In genomic region chr6:137272513-137272912, GRCm38 (mm10) we compare ENCODE assay signal across 22 mouse cellular contexts. TPM values are rescaled to one million over a fixed set of nuclear protein-coding genes. Genes with fewer than 3 reads are reported as not detected.
DNase-seq lines count a peak whose midpoint lies in the region; ATAC-seq and TF ChIP-seq lines count a peak whose summit lies in the region.
"Had no signal": no experiment of that assay in that cellular context is flagged by ENCODE, and none has a peak within 500 bp of the region (broad histone marks: within the 10 kb centered on the region; RNA-seq: fewer than 3 reads in every experiment).

No protein-coding gene starts in this region.

- no peaks in the 10 kb centered on the region for H3K36me3 ChIP-seq in hindbrain, embryonic 11.5 days (ENCODE audit: control insufficient read depth, insufficient read depth, low read length)
- no peaks in the 10 kb centered on the region for H3K36me3 ChIP-seq in hindbrain, embryonic 16.5 days (ENCODE audit: control insufficient read depth, insufficient read depth, low read length)
- no peaks in the 10 kb centered on the region for H3K36me3 ChIP-seq in midbrain, embryonic 11.5 days (ENCODE audit: control insufficient read depth, insufficient read depth, low read length)
- H3K36me3 ChIP-seq in midbrain, embryonic 13.5 days: no peaks in the 10 kb centered on the region
- no peaks in the 10 kb centered on the region for H3K36me3 ChIP-seq in forebrain, postnatal 0 days (ENCODE audit: insufficient read depth)
- H3K36me3 ChIP-seq: heart, embryonic 15.5 days; midbrain, embryonic 12.5 days; neural tube, embryonic 12.5 days had no signal

- no peaks in the 10 kb centered on the region for H3K27me3 ChIP-seq in hindbrain, embryonic 11.5 days (ENCODE audit: control insufficient read depth, insufficient read depth, low read length)
- no peaks in the 10 kb centered on the region for H3K27me3 ChIP-seq in hindbrain, embryonic 16.5 days (replicated peaks; ENCODE audit: control insufficient read depth, insufficient read depth, low read length)
- no peaks in the 10 kb centered on the region for H3K27me3 ChIP-seq in midbrain, embryonic 11.5 days (ENCODE audit: control insufficient read depth, insufficient read depth, low read length)
- H3K27me3 ChIP-seq in midbrain, embryonic 13.5 days: no peaks in the 10 kb centered on the region
- no peaks in the 10 kb centered on the region for H3K27me3 ChIP-seq in forebrain, postnatal 0 days (ENCODE audit: insufficient read depth, low read length)
- H3K27me3 ChIP-seq: heart, embryonic 15.5 days; midbrain, embryonic 12.5 days; neural tube, embryonic 12.5 days had no signal

- H3K4me2 ChIP-seq in hindbrain, embryonic 11.5 days (replicated peaks; ENCODE audit: low read depth, low read length): no peak overlapping the region
- H3K4me2 ChIP-seq in hindbrain, embryonic 16.5 days (ENCODE audit: low read length): no peak overlapping the region
- no peak overlapping the region for H3K4me2 ChIP-seq in midbrain, embryonic 11.5 days
- H3K4me2 ChIP-seq in midbrain, embryonic 13.5 days (replicated peaks): no peak overlapping the region
- no peak overlapping the region for H3K4me2 ChIP-seq in forebrain, postnatal 0 days (ENCODE audit: low read depth)
- H3K4me2 ChIP-seq: heart, embryonic 15.5 days; midbrain, embryonic 12.5 days; neural tube, embryonic 12.5 days had no signal

- H3K4me3 ChIP-seq in hindbrain, embryonic 11.5 days (ENCODE audit: low read depth, low read length): no peak overlapping the region
- H3K4me3 ChIP-seq in hindbrain, embryonic 16.5 days (ENCODE audit: low read length): no peak overlapping the region
- no peak overlapping the region for H3K4me3 ChIP-seq in midbrain, embryonic 11.5 days (ENCODE audit: low read depth, low read length)
- no peak overlapping the region for H3K4me3 ChIP-seq in midbrain, embryonic 13.5 days (replicated peaks)
- no peak overlapping the region for H3K4me3 ChIP-seq in forebrain, postnatal 0 days (ENCODE audit: low read depth, low read length)
- H3K4me3 ChIP-seq: heart, embryonic 15.5 days; midbrain, embryonic 12.5 days; neural tube, embryonic 12.5 days had no signal

- no peaks in the 10 kb centered on the region for H3K9me3 ChIP-seq in hindbrain, embryonic 11.5 days (ENCODE audit: control insufficient read depth, low read length)
- no peaks in the 10 kb centered on the region for H3K9me3 ChIP-seq in hindbrain, embryonic 16.5 days (ENCODE audit: control insufficient read depth, low read length)
- H3K9me3 ChIP-seq in midbrain, embryonic 11.5 days (ENCODE audit: control insufficient read depth, low read length): no peaks in the 10 kb centered on the region; the same call in 1 of the 2 replicates
- H3K9me3 ChIP-seq in midbrain, embryonic 13.5 days: no peaks in the 10 kb centered on the region
- no peaks in the 10 kb centered on the region for H3K9me3 ChIP-seq in forebrain, postnatal 0 days (ENCODE audit: low read length)
- H3K9me3 ChIP-seq: heart, embryonic 15.5 days; midbrain, embryonic 12.5 days; neural tube, embryonic 12.5 days had no signal

- 53% methylated on average over 8 of the region's 8 CpGs for WGBS in hindbrain, embryonic 11.5 days
- WGBS in hindbrain, embryonic 16.5 days: 52% methylated on average over 8 of the region's 8 CpGs
- WGBS in midbrain, embryonic 11.5 days: 63% methylated on average over 8 of the region's 8 CpGs
- WGBS in midbrain, embryonic 13.5 days: 39% methylated on average over 8 of the region's 8 CpGs
- 27% methylated on average over 8 of the region's 8 CpGs for WGBS in forebrain, postnatal 0 days

- H3K9ac ChIP-seq in hindbrain, embryonic 11.5 days (ENCODE audit: low read depth, low read length): no peak overlapping the region
- H3K9ac ChIP-seq in hindbrain, embryonic 16.5 days (ENCODE audit: low read depth, low read length): no peak overlapping the region
- no peak overlapping the region for H3K9ac ChIP-seq in midbrain, embryonic 11.5 days (ENCODE audit: low read length)
- H3K9ac ChIP-seq in midbrain, embryonic 13.5 days (replicated peaks): no peak overlapping the region
- no peak overlapping the region for H3K9ac ChIP-seq in forebrain, postnatal 0 days
- H3K9ac ChIP-seq: heart, embryonic 15.5 days; midbrain, embryonic 12.5 days; neural tube, embryonic 12.5 days had no signal

- no peaks in the 10 kb centered on the region; the same call in 1 of the 2 replicates for H3K4me1 ChIP-seq in hindbrain, embryonic 11.5 days (replicated peaks; ENCODE audit: control insufficient read depth, insufficient read depth, low read length)
- peaks cover 2% of the 10 kb centered on the region; the same call in 1 of the 2 replicates for H3K4me1 ChIP-seq in hindbrain, embryonic 16.5 days (ENCODE audit: control insufficient read depth, insufficient read depth, low read depth, low read length)
- peaks cover 5% of the 10 kb centered on the region for H3K4me1 ChIP-seq in midbrain, embryonic 11.5 days (ENCODE audit: control insufficient read depth, insufficient read depth, low read length)
- H3K4me1 ChIP-seq in midbrain, embryonic 13.5 days (replicated peaks): peaks cover 37% of the 10 kb centered on the region
- peaks cover 9% of the 10 kb centered on the region; the same call in 1 of the 2 replicates for H3K4me1 ChIP-seq in forebrain, postnatal 0 days (ENCODE audit: insufficient read depth)
- H3K4me1 ChIP-seq: heart, embryonic 15.5 days; neural tube, embryonic 12.5 days had no signal

- TF ChIP-seq CTCF in forebrain, postnatal 0 days (IDR thresholded peaks at IDR 0.05; ENCODE audit: low read depth): no peak

- DNase-seq in hindbrain, embryonic 11.5 days (ENCODE audit: low spot score): no peak
- DNase-seq in midbrain, embryonic 11.5 days (ENCODE audit: low spot score, missing footprints): peak; percentile 85
- peak; percentile 79 for DNase-seq in forebrain, postnatal 0 days
- DNase-seq in heart, adult 18-20 months: no peak
- DNase-seq in kidney, adult 11 months: no peak
- DNase-seq: adrenal gland, postnatal 36 days; cerebellum, adult 18-20 months; cerebellum, postnatal 14 days; gastrocnemius, postnatal 36 days; heart, postnatal 36 days; kidney, adult 18-20 months; kidney, postnatal 4 days; lung, adult 18-20 months; lung, postnatal 10 days; right cerebral cortex, postnatal 14 days had no signal

- H3K27ac ChIP-seq in hindbrain, embryonic 11.5 days (ENCODE audit: low read depth, low read length): no peak overlapping the region
- no peak overlapping the region for H3K27ac ChIP-seq in hindbrain, embryonic 16.5 days (ENCODE audit: low read depth, low read length)
- no peak overlapping the region for H3K27ac ChIP-seq in midbrain, embryonic 11.5 days (ENCODE audit: low read depth, low read length)
- no peak overlapping the region for H3K27ac ChIP-seq in midbrain, embryonic 13.5 days
- H3K27ac ChIP-seq in forebrain, postnatal 0 days (ENCODE audit: low read depth, low read length): peak overlapping the region; percentile 57; the same call in 1 of the 2 replicates
- H3K27ac ChIP-seq: heart, embryonic 15.5 days; midbrain, embryonic 12.5 days; neural tube, embryonic 12.5 days; stomach, postnatal 0 days had no signal

- ATAC-seq in hindbrain, embryonic 11.5 days (ENCODE audit: low FRiP score): peak; percentile 58; the same call in 1 of the 2 replicates
- ATAC-seq in hindbrain, embryonic 16.5 days: no peak
- peak; percentile 63 for ATAC-seq in midbrain, embryonic 11.5 days (ENCODE audit: low FRiP score)
- ATAC-seq in midbrain, embryonic 13.5 days: no peak
- ATAC-seq in forebrain, postnatal 0 days: peak; percentile 76
- ATAC-seq: CD4-positive, CD25-positive, alpha-beta regulatory T cell, adult 4 months had no signal

RNA-seq across cellular contexts. Expression of gene Ptpro, which starts 20.4 kb away (rescaled TPM):
- 16.0 and 19.2 TPM in 2 replicates for polyA plus RNA-seq in hindbrain, embryonic 11.5 days (2014; fragmentation: Nextera tagmentation; extraction: Ambion mirVana)
- polyA plus RNA-seq in hindbrain, embryonic 16.5 days (2015; fragmentation: Nextera tagmentation; extraction: Ambion mirVana): 39.2 and 51.8 TPM in 2 replicates
- 17.5 and 19.9 TPM in 2 replicates for polyA plus RNA-seq in midbrain, embryonic 11.5 days (2014; fragmentation: Nextera tagmentation; extraction: Ambion mirVana)
- 48.2 and 53.3 TPM in 2 replicates for polyA plus RNA-seq in midbrain, embryonic 13.5 days (2015; fragmentation: Nextera tagmentation; extraction: Ambion mirVana)
- total RNA-seq in forebrain, postnatal 0 days (2014; rRNA removed): 99.2 and 132 TPM in 2 replicates
- 44.8 and 45.2 TPM in 2 replicates for polyA plus RNA-seq in forebrain, postnatal 0 days (2015; fragmentation: Nextera tagmentation; extraction: Ambion mirVana)
- 1 to 10 TPM; 1.6 TPM for total RNA-seq in heart, adult 18-20 months (2021)

Comparison
In these comparisons a context has a peak if more than half of its experiments do, and no peak if none do; other contexts are left out.
1. ATAC-seq: peak in hindbrain, embryonic 11.5 days (single experiment), midbrain, embryonic 11.5 days (single experiment) and forebrain, postnatal 0 days (single experiment); none in hindbrain, embryonic 16.5 days (single experiment) and midbrain, embryonic 13.5 days (single experiment).
2. DNase-seq: peak in midbrain, embryonic 11.5 days (single experiment) and forebrain, postnatal 0 days (single experiment); none in hindbrain, embryonic 11.5 days (single experiment), heart, adult 18-20 months (0 of 2) and kidney, adult 11 months (single experiment).